Mouse (Mus musculus) stomach, postnatal 0 days (tissue): ENCODE data around the gene Zbed4. TPM values are rescaled to one million over a fixed set of nuclear protein-coding genes. Genes with fewer than 3 reads are reported as not detected.
A peak's percentile ranks its signal among the peaks of the same experiment; 100 is the strongest.
"Not testable (repeated sequence)": the region's sequence is repeated elsewhere in the genome, so short reads cannot be mapped to it uniquely, and the experiment has no call there.

Source experiments
- ATAC-seq: fragments of 200-750 bp; cut with Nextera tagmentation; 2 replicates; pipeline ENCODE4 v1.8.0; 2017; ENCODE audit not compliant: low FRiP score, low TSS enrichment
- DNase-seq: peaks from one replicate; pipeline ENCODE4 v3.0.0-alpha.2; 2016; ENCODE audit warnings: low spot score
- H3K27ac ChIP-seq: fragments of 300-500 bp; sonication (generic); replicated peaks from 2 replicates; pipeline ENCODE4 v1.5.1; 2014; ENCODE audit warnings: mild to moderate bottlenecking, control low read depth
- H3K27me3 ChIP-seq: fragments of 300-500 bp; sonication (generic); 2 replicates; pipeline ENCODE4 v1.6.1; 2014; ENCODE audit warnings: low read length; ENCODE audit not compliant: control insufficient read depth, insufficient read depth
- H3K36me3 ChIP-seq: fragments of 300-500 bp; sonication (generic); 2 replicates; pipeline ENCODE4 v1.6.1; 2014; ENCODE audit warnings: low read length, mixed read lengths; ENCODE audit not compliant: control insufficient read depth, insufficient read depth
- H3K4me1 ChIP-seq: fragments of 300-500 bp; sonication (generic); replicated peaks from 2 replicates; pipeline ENCODE4 v1.6.1; 2014; ENCODE audit warnings: antibody characterized with exemption; ENCODE audit not compliant: control insufficient read depth, insufficient read depth
- H3K4me2 ChIP-seq: fragments of 300-500 bp; sonication (generic); replicated peaks from 2 replicates; pipeline ENCODE4 v1.6.1; 2014; ENCODE audit warnings: low read depth, mild to moderate bottlenecking, control low read depth, moderate library complexity
- H3K4me3 ChIP-seq: fragments of 300-500 bp; sonication (generic); 2 replicates; pipeline ENCODE4 v1.5.1; 2014; ENCODE audit warnings: low read depth, low read length, control low read depth
- H3K9ac ChIP-seq: fragments of 300-500 bp; sonication (generic); 2 replicates; pipeline ENCODE4 v1.6.1; 2014; ENCODE audit warnings: mild to moderate bottlenecking, low read length, control low read depth, mixed read lengths
- H3K9me3 ChIP-seq: fragments of 300-500 bp; sonication (generic); 2 replicates; pipeline ENCODE4 v1.6.1; 2016; ENCODE audit warnings: low read length; ENCODE audit not compliant: control insufficient read depth
- CTCF ChIP-seq: IDR thresholded peaks from 2 replicates; pipeline ENCODE4 v1.5.1; 2016; ENCODE audit warnings: antibody characterized with exemption, low read depth, mild to moderate bottlenecking, moderate library complexity
- EP300 ChIP-seq: optimal IDR thresholded peaks from 2 replicates; pipeline ENCODE3; 2016; ENCODE audit warnings: antibody characterized with exemption
- WGBS: fragments of 180-500 bp; shearing (Covaris S2); extraction: QIAGEN DNeasy Blood & Tissue Kit; methylation state at CpG from one replicate; pipeline ENCODE4 v1.1.7; 2014; 5-methylcytosine and 5-hydroxymethylcytosine counted together
- polyA plus RNA-seq: library from polyadenylated mRNA; unstranded; fragments of >200 nt; fragmentation: Nextera tagmentation; extraction: Ambion mirVana; gene quantifications from 2 replicates; pipeline ENCODE4 v1.2.1, GENCODE M21; 2015

Zbed4 gene
- polyA plus RNA-seq, 1 experiment from 2014 or later, result 3.9 TPM

DNA sequence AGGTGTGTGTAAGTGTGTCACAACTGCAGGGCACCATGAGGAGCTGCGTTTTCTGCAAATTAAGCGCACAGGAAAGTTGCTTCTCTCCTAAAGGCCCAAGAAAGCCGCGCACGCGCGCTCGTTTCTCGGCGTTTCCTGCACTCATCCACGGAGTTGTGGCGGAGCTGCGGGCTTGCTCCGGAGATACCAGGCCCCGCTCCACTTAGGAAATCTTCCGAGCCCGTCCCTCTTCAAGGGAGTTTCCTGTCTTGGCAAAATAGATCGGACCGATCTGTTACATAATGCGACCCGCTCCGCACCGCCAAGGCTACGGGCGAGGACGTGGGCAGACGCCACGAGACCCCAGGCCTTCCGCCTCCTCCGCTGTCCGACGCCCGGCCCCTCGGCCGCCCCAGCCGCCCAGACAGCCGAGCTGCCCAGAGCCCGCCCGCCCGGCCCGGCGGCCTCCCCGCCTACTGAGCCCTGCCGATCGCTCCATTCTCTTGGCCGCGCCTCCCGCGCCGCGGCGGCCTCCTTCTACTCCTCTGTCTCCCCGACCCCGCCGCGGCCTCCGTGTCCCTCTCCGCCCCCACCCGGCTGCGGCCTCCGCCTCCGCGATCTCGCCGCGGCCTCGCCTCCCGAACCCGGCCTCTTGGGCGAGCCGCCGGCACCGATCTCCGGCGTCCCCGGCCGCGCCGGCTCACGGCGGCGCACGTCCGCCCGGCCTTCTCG, 18.3 kb upstream of the Zbed4 start:
- Histone ChIP-seq H3K36me3 (peaks cover 11% of the 10 kb centered on the region), H3K9ac (peak overlapping the region; percentile 98), H3K27me3 (no peaks in the 10 kb centered on the region), H3K9me3 (no peaks in the 10 kb centered on the region), H3K4me2 (peak overlapping the region; percentile 74), H3K4me3 (peak overlapping the region; percentile 95), H3K27ac (peak overlapping the region; percentile 96), H3K4me1 (peaks cover 9% of the 10 kb centered on the region)
- TF ChIP-seq EP300, result no peak
- no peak for TF ChIP-seq CTCF
- under 1% methylated on average over 76 of the region's 86 CpGs for WGBS
- ATAC-seq, result peak; percentile 55
- peak; percentile 71 for DNase-seq

DNA sequence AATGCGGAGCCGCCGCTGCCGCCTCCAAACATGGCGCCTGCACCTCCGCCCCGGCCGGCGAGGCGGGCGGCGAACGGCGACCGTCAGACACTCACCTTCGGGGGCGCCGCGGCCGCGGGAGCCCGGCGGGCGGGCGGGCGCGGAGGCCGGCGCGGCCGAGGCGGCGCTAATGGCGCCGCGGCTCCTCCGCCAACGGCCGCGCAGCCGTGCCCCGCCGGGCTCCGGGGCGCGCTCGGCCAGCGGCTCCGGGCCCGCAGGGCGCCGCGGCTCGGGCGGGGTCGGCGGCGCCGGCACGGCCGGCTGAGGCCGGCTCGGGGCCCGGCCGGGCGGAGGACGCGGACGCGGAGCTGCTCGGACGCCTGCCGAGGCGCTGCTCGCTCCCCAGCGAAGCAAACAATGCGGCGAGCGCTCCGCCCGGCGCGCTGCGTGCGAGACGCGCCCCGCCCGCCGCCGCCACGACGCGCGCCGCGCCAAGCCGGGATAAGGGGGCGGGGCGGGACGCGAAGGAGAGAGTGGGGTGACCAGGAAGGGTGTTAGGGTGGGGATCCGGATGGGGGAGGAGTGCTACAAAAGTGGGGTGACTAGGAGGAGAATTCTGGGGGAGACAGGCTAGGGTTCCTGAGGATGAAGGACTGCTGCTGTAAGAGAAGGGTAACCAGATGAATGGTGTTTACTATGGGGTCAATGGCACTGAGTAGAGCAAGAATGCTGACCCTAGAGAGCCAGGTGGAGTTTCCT, 17.5 kb upstream of the Zbed4 start, which contains the start of gene Brd1:
Gene Brd1, minus strand, starts transcription at position 400 of the 738 bp plus-strand sequence.
- WGBS, result under 1% methylated on average over 65 of the region's 103 CpGs
- Histone ChIP-seq H3K9ac (peak within 1 kb of the TSS; percentile 98), H3K4me2 (peak within 1 kb of the TSS; percentile 74), H3K27me3 (no peaks in the 10 kb centered on the region), H3K4me1 (peaks cover 9% of the 10 kb centered on the region), H3K4me3 (peak within 1 kb of the TSS; percentile 95), H3K27ac (peak within 1 kb of the TSS; percentile 96), H3K9me3 (no peaks in the 10 kb centered on the region), H3K36me3 (peaks cover 7% of the 10 kb centered on the region)
- ATAC-seq (peak; percentile 85), DNase-seq (peak; percentile 87)
- no peak for TF ChIP-seq CTCF
- no peak for TF ChIP-seq EP300

DNA sequence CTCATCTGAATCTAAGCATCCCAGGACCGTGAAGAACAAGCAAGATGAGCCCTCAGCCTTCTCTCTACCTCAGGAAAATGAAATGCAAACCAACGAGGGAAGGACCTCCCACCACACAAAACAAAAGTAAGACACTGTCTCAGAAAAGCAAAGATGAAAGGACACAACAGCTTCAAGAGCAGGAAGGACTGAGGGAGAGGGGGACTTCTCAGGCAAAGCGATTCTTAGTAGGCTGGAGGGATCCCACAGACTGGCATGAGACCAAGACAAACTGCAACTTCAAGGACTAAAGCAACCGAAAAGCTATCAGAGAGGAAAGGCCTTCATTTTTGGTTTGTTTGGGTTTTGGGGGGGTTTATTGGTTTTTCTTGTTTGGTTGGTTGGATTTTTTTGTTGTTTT, 15.3 kb upstream of the Zbed4 start:
- H3K4me1 ChIP-seq, result peaks cover 6% of the 10 kb centered on the region; the same call in 1 of the 2 replicates
- TF ChIP-seq CTCF (no peak), EP300 (no peak)
- H3K27me3 ChIP-seq, result no peaks in the 10 kb centered on the region
- H3K9me3 ChIP-seq, result no peaks in the 10 kb centered on the region
- ATAC-seq, result no peak
- H3K4me3 ChIP-seq, result no peak overlapping the region
- no peak overlapping the region for H3K4me2 ChIP-seq
- 75% methylated on average over 4 of the region's 4 CpGs for WGBS
- H3K27ac ChIP-seq, result no peak overlapping the region
- H3K36me3 ChIP-seq, result no peaks in the 10 kb centered on the region
- no peak overlapping the region for H3K9ac ChIP-seq
- no peak for DNase-seq

DNA sequence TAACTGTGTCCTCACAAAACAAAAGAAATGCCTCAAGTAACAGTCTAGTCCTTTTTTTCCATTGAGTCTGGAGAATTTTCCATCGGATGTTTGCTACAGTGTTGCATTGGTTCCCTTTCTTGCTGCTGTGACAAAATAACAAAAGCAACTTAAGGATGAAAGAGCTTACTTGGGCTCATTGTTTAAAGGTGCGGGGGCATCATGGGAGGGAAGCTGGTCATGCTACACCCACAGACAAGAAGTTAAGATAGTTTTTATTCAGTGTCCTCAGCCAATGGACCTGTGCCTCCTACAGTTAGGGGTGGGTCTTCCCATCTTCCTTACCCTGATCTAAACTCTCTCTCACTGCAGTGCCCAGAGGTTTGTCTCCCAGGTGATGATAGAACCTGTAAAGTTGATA, 13.0 kb upstream of the Zbed4 start:
- H3K4me1 ChIP-seq, result no peaks in the 10 kb centered on the region
- WGBS, result 63% methylated on average over 2 of the region's 2 CpGs
- ATAC-seq (no peak), DNase-seq (no peak)
- H3K4me3 ChIP-seq, result no peak overlapping the region
- no peak overlapping the region for H3K27ac ChIP-seq
- TF ChIP-seq EP300 (no peak), CTCF (no peak)
- H3K4me2 ChIP-seq, result no peak overlapping the region
- H3K9me3 ChIP-seq, result no peaks in the 10 kb centered on the region
- H3K9ac ChIP-seq, result no peak overlapping the region
- H3K27me3 ChIP-seq, result no peaks in the 10 kb centered on the region
- no peaks in the 10 kb centered on the region for H3K36me3 ChIP-seq

DNA sequence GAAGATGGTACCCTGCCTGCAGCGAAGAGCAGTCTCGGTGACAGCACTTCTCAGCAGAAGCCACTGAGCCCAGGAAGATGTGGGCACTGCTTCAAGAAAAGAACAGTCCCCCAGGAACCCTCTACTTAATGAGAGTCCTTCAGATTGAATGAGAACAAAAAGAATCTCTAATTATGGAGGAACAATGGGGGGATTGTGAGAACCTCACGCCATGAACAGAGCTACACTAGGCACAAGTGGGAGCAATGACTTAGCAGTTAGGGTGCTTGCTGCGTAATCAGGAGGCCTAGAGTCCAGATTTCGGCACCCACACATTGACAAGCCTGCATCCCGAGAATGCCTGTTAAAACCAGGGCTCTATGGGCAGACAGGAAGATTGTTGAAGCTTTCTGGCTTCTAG, 10.1 kb upstream of the Zbed4 start:
- no peak overlapping the region for H3K4me3 ChIP-seq
- no peaks in the 10 kb centered on the region for H3K9me3 ChIP-seq
- WGBS, result 76% methylated on average over 6 of the region's 6 CpGs
- no peak for ATAC-seq
- no peak overlapping the region for H3K27ac ChIP-seq
- H3K9ac ChIP-seq, result no peak overlapping the region
- no peaks in the 10 kb centered on the region for H3K4me1 ChIP-seq
- H3K4me2 ChIP-seq, result no peak overlapping the region
- H3K27me3 ChIP-seq, result no peaks in the 10 kb centered on the region
- no peaks in the 10 kb centered on the region for H3K36me3 ChIP-seq
- DNase-seq, result no peak
- no peak for TF ChIP-seq CTCF
- no peak for TF ChIP-seq EP300

DNA sequence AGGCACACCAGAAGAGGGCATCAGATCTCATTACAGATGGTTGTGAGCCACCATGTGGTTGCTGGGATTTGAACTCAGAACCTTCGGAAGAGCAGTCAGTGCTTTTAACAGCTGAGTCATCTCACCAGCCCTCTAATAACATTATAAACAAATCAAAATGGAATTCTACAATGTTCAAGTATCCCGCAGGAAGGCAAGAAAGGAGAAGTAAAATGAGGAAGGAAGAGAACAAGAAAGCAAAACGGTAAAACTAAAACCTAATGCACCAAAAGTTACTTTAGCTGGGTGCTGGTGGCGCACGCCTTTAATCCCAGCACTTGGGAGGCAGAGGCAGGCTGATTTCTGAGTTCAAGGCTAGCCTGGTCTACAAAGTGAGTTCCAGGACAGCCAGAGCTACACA, 8.1 kb upstream of the Zbed4 start:
- H3K4me3 ChIP-seq, H3K9me3 ChIP-seq, H3K4me1 ChIP-seq, H3K36me3 ChIP-seq, DNase-seq, H3K9ac ChIP-seq, ATAC-seq, H3K27ac ChIP-seq, H3K4me2 ChIP-seq, H3K27me3 ChIP-seq: not testable (repeated sequence)
- 66% methylated on average over 5 of the region's 5 CpGs for WGBS
